Mouse (Mus musculus) lung, postnatal 36 days (tissue): Measurements from ENCODE around the gene Nkapd1.

Source experiments
- DNase-seq: peaks from one replicate; pipeline ENCODE4 v3.0.0; 2022; ENCODE audit warnings: mixed read lengths

The Nkapd1 gene

GRCm38 (mm10) chr9:50596973-50597372, 20.3 kb downstream of the Nkapd1 start:
- DNase-seq, result no peak

- no peak for DNase-seq
These were observed 22.4 kb downstream of the Nkapd1 start for GRCm38 (mm10) chr9:50594794-50595417.

DNA sequence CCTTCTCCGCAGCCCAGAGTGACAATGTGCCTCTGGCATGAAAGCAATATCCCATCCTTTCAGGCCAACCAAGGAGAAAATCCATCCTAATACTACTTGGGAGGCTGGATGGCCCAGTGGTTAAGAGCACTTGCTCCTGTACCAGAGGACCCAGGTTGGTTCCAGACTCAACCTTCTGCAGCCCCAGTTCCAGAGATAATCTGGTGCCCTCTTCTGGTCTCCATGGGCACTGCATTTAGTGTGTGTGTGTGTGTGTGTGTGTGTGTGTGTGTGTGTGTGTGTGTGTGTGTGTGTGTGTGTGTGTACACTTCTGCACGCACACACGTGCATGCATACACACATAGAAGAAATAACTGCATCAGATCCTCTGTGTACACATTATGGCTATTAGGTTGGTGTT, 23.7 kb downstream of the Nkapd1 start:
- DNase-seq, result peak; percentile 47

DNA sequence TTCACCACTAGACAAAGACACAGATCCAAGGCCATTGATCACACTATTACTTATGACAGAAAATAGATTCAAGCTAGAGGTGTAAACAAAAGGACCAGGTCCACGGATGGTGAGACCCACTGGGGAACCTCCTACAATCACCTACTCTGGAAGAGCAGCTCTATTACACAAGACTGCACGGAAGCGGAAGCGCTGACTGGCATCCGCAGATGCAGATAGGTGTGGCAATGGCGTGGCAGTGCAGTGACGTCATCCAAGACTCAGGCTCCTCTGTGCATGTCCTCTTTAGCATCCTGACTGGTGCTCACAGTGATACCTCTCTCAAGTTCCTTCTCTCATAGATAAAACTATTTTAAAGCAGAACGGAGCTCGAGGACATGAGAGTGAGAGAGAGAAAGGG, 24.3 kb downstream of the Nkapd1 start:
- DNase-seq, result peak; percentile 64

- DNase-seq, result peak; percentile 23
These were observed 26.3 kb downstream of the Nkapd1 start for GRCm38 (mm10) chr9:50590856-50591518.

DNA sequence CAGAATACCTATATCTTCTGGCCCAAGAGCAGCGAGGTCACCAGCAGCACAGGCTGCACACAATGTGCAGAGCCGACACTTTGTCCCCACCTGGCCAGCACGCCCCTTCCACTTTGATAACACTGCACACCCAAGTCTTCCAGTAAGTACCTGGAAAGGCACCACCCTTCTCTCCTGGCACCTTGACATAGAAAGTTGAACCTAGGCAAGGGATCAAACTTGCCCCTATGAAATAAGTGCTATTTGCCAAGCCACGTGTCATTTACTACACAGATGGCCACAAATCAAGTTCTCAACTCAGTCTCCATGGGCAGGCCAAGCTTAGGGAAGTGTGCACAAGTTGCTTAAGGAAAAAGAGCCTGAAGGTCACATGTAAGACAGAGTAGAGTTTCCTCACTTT, 30.3 kb downstream of the Nkapd1 start:
- no peak for DNase-seq

DNA sequence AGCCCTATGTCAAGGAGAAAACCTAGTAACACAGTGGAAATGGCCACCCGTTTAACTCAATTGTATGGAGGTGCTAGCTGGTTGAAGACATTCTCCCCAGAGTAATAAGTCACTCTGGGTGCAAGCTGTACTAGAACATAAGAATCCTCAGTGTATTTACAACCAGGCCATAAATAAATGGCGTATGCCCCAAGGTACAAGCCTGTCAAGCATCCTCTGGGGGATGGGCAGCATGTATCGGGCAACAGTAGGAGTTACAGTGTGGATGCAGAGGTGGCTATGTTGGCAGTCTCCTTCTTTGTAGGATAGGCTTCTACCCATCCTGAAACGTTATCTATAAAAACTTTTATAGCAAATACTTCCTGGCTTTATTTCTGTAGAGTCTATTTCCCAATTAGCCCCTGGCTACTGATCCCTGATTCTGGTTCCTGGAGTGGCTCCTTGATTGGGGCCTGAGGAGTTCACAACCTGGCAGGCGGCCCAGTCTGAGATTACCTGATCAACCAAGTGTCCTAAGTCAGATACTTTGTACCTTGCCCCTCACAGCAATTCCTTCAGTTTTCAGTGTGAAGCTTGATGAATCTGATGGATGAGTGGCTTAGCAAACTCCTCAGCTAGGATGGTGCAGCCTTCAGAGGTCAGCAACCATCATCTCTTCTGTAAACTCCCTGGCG, 32.0 kb downstream of the Nkapd1 start:
- no peak for DNase-seq

GRCm38 (mm10) chr9:50580370-50580769, 36.9 kb downstream of the Nkapd1 start:
- no peak for DNase-seq

DNA sequence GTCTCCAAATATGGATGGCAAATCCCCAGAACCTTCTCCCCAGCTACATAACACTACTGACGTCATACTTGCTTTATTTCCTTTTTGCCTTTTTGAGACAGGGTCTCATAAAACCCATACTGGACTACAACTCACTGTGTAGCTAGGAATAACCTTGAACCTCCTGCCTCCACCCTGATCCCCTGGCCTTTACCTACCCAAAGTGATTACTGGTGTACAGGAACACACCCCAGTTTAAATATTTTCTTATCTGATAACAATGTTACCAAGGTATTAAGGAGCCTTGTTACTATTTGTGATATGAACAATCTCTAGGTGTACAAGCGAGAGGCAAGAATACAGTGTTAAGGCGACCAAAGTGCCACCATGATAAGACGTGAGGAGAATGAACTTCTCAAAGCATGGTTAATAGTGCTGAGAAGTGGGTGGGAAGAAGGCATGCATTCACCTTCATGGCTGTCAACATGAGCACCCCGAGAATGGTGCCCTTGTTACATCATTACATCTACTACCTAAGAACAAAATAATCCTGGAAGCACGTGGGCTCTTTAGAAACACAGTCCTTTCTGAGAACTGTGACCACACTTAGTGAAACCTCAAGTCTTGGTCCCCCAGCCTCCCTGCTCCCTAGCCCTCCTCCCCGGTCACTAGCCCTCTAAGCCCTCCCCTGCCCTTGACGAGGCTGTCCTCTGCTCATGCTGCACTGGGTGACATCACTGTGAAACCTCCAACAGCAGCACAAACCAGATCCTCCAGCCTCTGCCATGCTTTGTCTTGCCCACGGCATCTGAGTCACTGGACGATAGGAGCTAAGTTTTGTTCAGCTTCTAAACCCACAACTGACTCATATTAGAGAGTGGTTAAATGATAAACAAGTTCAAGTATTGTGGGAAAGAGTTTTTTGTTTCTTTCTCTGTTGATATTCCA, 47.4 kb downstream of the Nkapd1 start:
- no peak for DNase-seq

GRCm38 (mm10) chr9:50567881-50568280, 49.4 kb downstream of the Nkapd1 start:
- DNase-seq, result no peak

- DNase-seq, result peak; percentile 40
These were observed 49.9 kb downstream of the Nkapd1 start for GRCm38 (mm10) chr9:50567372-50567771.

DNA sequence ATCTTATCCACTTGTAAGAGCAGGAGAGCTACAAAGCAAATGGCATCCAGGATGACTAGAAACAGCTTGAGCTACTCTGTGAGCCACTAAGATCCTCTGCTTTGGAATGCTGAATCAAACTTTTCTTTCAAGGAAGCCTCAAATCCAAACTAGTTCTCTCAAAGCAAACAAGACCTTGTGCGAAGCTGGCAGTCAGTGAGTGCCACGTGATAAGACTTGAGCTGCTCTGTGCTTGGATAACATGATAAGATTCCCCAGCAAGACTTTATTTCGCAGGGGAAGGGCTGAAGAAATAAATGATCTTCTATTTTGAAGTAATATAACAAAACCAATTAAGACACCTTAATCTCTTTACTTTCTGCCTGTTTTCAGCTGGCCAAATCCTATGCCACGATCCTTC, 51.3 kb downstream of the Nkapd1 start:
- no peak for DNase-seq

- DNase-seq, result peak; percentile 55
These were observed 52.1 kb downstream of the Nkapd1 start for GRCm38 (mm10) chr9:50565173-50565572.

GRCm38 (mm10) chr9:50561918-50562360, 55.3 kb downstream of the Nkapd1 start:
- DNase-seq, result no peak

DNA sequence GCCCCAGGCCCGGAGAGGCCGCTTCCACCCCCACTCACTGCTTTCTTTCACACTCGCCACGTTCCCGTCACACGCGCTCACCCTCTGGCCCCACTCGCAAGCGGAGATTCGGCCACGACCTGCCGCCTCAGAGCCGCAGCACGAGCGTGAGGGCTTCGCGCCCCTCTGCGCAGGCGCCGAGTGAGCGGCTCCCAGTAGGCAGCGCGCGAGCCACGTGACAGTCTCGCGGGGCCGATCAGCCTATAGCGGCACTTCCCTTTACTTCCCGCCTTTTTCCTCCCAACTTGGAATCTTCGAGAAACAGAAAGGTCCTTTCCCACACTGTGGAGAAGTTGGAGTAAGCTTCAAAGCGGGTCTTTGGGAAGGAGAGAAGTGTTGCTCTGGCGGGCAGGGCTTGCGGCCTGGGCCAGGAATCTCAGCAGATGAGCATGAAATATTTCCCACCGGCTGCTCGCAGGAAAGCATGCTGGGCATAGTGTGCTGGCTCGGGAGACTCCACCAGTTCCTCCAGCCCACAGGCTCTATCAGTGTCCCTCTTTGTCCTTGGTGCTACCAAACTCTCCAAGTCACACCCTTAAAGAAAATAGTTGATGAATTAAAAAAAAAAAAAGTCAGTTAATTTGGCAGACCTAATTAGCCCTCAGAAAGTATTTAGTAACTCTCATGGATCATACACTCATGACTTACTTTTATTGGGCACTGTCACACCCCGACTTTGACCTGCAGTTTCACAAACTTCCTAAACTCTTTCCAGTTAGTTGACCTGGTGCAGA, 55.9 kb downstream of the Nkapd1 start, which contains the start of gene Tex12:
TSS of gene Tex12 (minus strand) at position 181 of the 773 bp plus-strand sequence.
- no peak for DNase-seq
